Mouse (Mus musculus): ENCODE results near the gene Amtn. TPM values are rescaled to one million over a fixed set of nuclear protein-coding genes. Genes with fewer than 3 reads are reported as not detected.

The Amtn gene
- polyA plus RNA-seq, 1 experiment from 2014 or later: 0.94 TPM

Other genes starting within 250 kb of the Amtn start
- not detected in 2 replicates for gene Gm11115, start 222.0 kb upstream of the Amtn start, polyA plus RNA-seq (2015; fragmentation: Nextera tagmentation; extraction: Ambion mirVana)
- not detected in 2 replicates for gene Gm7714, start 107.2 kb upstream of the Amtn start, polyA plus RNA-seq (2015; fragmentation: Nextera tagmentation; extraction: Ambion mirVana)
- not detected in 2 replicates for gene Prol1, start 58.8 kb upstream of the Amtn start, polyA plus RNA-seq (2015; fragmentation: Nextera tagmentation; extraction: Ambion mirVana)
- 2.9 and 3.5 TPM in 2 replicates for gene Ambn, start 79.9 kb downstream of the Amtn start, polyA plus RNA-seq (2015; fragmentation: Nextera tagmentation; extraction: Ambion mirVana)
- gene Enam, start 111.9 kb downstream of the Amtn start, polyA plus RNA-seq (2015; fragmentation: Nextera tagmentation; extraction: Ambion mirVana): 0.05 and 0.10 TPM in 2 replicates
- gene Jchain, start 151.8 kb downstream of the Amtn start, polyA plus RNA-seq (2015; fragmentation: Nextera tagmentation; extraction: Ambion mirVana): 0.27 TPM in 1 of 2 replicates, not detected in the other
- gene Utp3, start 178.4 kb downstream of the Amtn start, polyA plus RNA-seq (2015; fragmentation: Nextera tagmentation; extraction: Ambion mirVana): 76.3 and 79.1 TPM in 2 replicates
- 9.4 and 10.1 TPM in 2 replicates for gene Rufy3, start 188.9 kb downstream of the Amtn start, polyA plus RNA-seq (2015; fragmentation: Nextera tagmentation; extraction: Ambion mirVana)